Mouse (Mus musculus) neural tube, embryonic 15.5 days (tissue): Measurements from ENCODE around the gene Srgap3. TPM values are rescaled to one million over a fixed set of nuclear protein-coding genes. Genes with fewer than 3 reads are reported as not detected.

Experiments
- ATAC-seq: fragments of 200-750 bp; cut with Nextera tagmentation; 2 replicates; pipeline ENCODE4 v1.8.0; 2017; ENCODE audit warnings: mild to moderate bottlenecking, moderate TSS enrichment, moderate library complexity; ENCODE audit not compliant: low FRiP score
- H3K27ac ChIP-seq: fragments of 300-500 bp; sonication (generic); replicated peaks from 2 replicates; pipeline ENCODE4 v1.5.1; 2015; ENCODE audit warnings: mild to moderate bottlenecking, inconsistent platforms
- H3K27me3 ChIP-seq: fragments of 300-500 bp; sonication (generic); replicated peaks from 2 replicates; pipeline ENCODE4 v1.6.1; 2015; ENCODE audit warnings: inconsistent platforms
- H3K36me3 ChIP-seq: fragments of 300-500 bp; sonication (generic); 2 replicates; pipeline ENCODE4 v1.6.1; 2015; ENCODE audit warnings: inconsistent platforms
- H3K4me1 ChIP-seq: fragments of 300-500 bp; sonication (generic); 2 replicates; pipeline ENCODE4 v1.6.1; 2015; ENCODE audit warnings: inconsistent platforms
- H3K4me2 ChIP-seq: fragments of 300-500 bp; sonication (generic); 2 replicates; pipeline ENCODE4 v1.6.1; 2015; ENCODE audit warnings: inconsistent platforms, mild to moderate bottlenecking, moderate library complexity
- H3K4me3 ChIP-seq: fragments of 300-500 bp; sonication (generic); replicated peaks from 2 replicates; pipeline ENCODE4 v1.5.1; 2015; ENCODE audit warnings: mild to moderate bottlenecking, inconsistent platforms
- H3K9ac ChIP-seq: fragments of 300-500 bp; sonication (generic); replicated peaks from 2 replicates; pipeline ENCODE4 v1.6.1; 2015; ENCODE audit warnings: mild to moderate bottlenecking, inconsistent platforms
- H3K9me3 ChIP-seq: fragments of 300-500 bp; sonication (generic); replicated peaks from 2 replicates; pipeline ENCODE4 v1.6.1; 2016; ENCODE audit warnings: inconsistent platforms
- WGBS: fragments of 180-500 bp; shearing (Covaris S2); methylation state at CpG from one replicate; pipeline ENCODE4 v1.1.7; 2015; ENCODE audit warnings: mixed read lengths; 5-methylcytosine and 5-hydroxymethylcytosine counted together
- polyA plus RNA-seq: library from polyadenylated mRNA; unstranded; fragments of >200 nt; fragmentation: Nextera tagmentation; extraction: Ambion mirVana; gene quantifications from 2 replicates; pipeline ENCODE4 v1.2.1, GENCODE M21; 2015

Gene Srgap3
- polyA plus RNA-seq, 1 experiment from 2014 or later, result 26.3 TPM

GRCm38 (mm10) chr6:112756866-112757265, 190.2 kb downstream of the Srgap3 start:
- 77% methylated on average over 4 of the region's 4 CpGs for WGBS

GRCm38 (mm10) chr6:112754994-112755393, 192.1 kb downstream of the Srgap3 start:
- H3K27ac ChIP-seq, result no peak overlapping the region
- H3K27me3 ChIP-seq, result no peaks in the 10 kb centered on the region
- peaks cover 3% of the 10 kb centered on the region; the same call in 1 of the 2 replicates for H3K4me1 ChIP-seq
- H3K36me3 ChIP-seq, result peaks cover 25% of the 10 kb centered on the region; the same call in 1 of the 2 replicates
- ATAC-seq, result no peak
- no peak overlapping the region for H3K9ac ChIP-seq
- H3K4me2 ChIP-seq, result no peak overlapping the region
- WGBS, result 95% methylated on average over 6 of the region's 6 CpGs
- H3K9me3 ChIP-seq, result no peaks in the 10 kb centered on the region
- H3K4me3 ChIP-seq, result no peak overlapping the region

More at GRCm38 (mm10) chr6:112756866-112757265, 190.2 kb downstream of the Srgap3 start:
- no peaks in the 10 kb centered on the region for H3K9me3 ChIP-seq
- H3K4me1 ChIP-seq, result peaks cover 3% of the 10 kb centered on the region; the same call in 1 of the 2 replicates
- no peaks in the 10 kb centered on the region for H3K27me3 ChIP-seq
- ATAC-seq, result no peak
- 0 out of 2 replicates have a peak overlapping the region, but pooled peaks have one; percentile 2 for H3K27ac ChIP-seq
- no peak overlapping the region for H3K9ac ChIP-seq
- H3K36me3 ChIP-seq, result peaks cover 16% of the 10 kb centered on the region
- no peak overlapping the region for H3K4me3 ChIP-seq
- H3K4me2 ChIP-seq, result no peak overlapping the region

- no peaks in the 10 kb centered on the region for H3K4me1 ChIP-seq
- ATAC-seq, result no peak
- 90% methylated on average over 3 of the region's 3 CpGs for WGBS
- no peak overlapping the region for H3K4me2 ChIP-seq
- no peak overlapping the region for H3K27ac ChIP-seq
- H3K36me3 ChIP-seq, result peaks cover 26% of the 10 kb centered on the region; the same call in 1 of the 2 replicates
- H3K9me3 ChIP-seq, result no peaks in the 10 kb centered on the region
- H3K9ac ChIP-seq, result no peak overlapping the region
- no peak overlapping the region for H3K4me3 ChIP-seq
- no peaks in the 10 kb centered on the region for H3K27me3 ChIP-seq
These were observed 194.5 kb downstream of the Srgap3 start for GRCm38 (mm10) chr6:112752517-112752916.

- H3K36me3 ChIP-seq, result peaks cover 26% of the 10 kb centered on the region; the same call in 1 of the 2 replicates
- no peaks in the 10 kb centered on the region for H3K4me1 ChIP-seq
These were observed 195.1 kb downstream of the Srgap3 start for GRCm38 (mm10) chr6:112752007-112752406.

GRCm38 (mm10) chr6:112742297-112742696, 204.8 kb downstream of the Srgap3 start:
- no peak overlapping the region for H3K4me2 ChIP-seq
- H3K4me1 ChIP-seq, result no peaks in the 10 kb centered on the region
- no peak overlapping the region for H3K27ac ChIP-seq
- H3K9ac ChIP-seq, result no peak overlapping the region
- H3K9me3 ChIP-seq, result no peaks in the 10 kb centered on the region
- peaks cover 79% of the 10 kb centered on the region for H3K36me3 ChIP-seq
- 94% methylated on average over 2 of the region's 2 CpGs for WGBS
- no peaks in the 10 kb centered on the region for H3K27me3 ChIP-seq
- no peak overlapping the region for H3K4me3 ChIP-seq
- ATAC-seq, result no peak

More at GRCm38 (mm10) chr6:112752007-112752406, 195.1 kb downstream of the Srgap3 start:
- Histone ChIP-seq H3K4me2 (no peak overlapping the region), H3K27ac (no peak overlapping the region), H3K9me3 (no peaks in the 10 kb centered on the region), H3K27me3 (no peaks in the 10 kb centered on the region), H3K9ac (no peak overlapping the region), H3K4me3 (no peak overlapping the region)
- ATAC-seq, result no peak
- 83% methylated on average over 5 of the region's 5 CpGs for WGBS

- no peak for ATAC-seq
- H3K9ac ChIP-seq, result no peak overlapping the region
- no peak overlapping the region for H3K27ac ChIP-seq
- H3K27me3 ChIP-seq, result no peaks in the 10 kb centered on the region
- WGBS, result 91% methylated on average over 5 of the region's 5 CpGs
- peaks cover 81% of the 10 kb centered on the region for H3K36me3 ChIP-seq
- H3K9me3 ChIP-seq, result no peaks in the 10 kb centered on the region
- no peaks in the 10 kb centered on the region for H3K4me1 ChIP-seq
- no peak overlapping the region for H3K4me2 ChIP-seq
- H3K4me3 ChIP-seq, result no peak overlapping the region
These were observed 205.3 kb downstream of the Srgap3 start for GRCm38 (mm10) chr6:112741766-112742165.

GRCm38 (mm10) chr6:112739635-112740034, 207.4 kb downstream of the Srgap3 start:
- Histone ChIP-seq H3K27me3 (no peaks in the 10 kb centered on the region), H3K36me3 (peaks cover 80% of the 10 kb centered on the region), H3K9ac (no peak overlapping the region), H3K4me1 (no peaks in the 10 kb centered on the region), H3K9me3 (no peaks in the 10 kb centered on the region), H3K4me3 (no peak overlapping the region), H3K27ac (no peak overlapping the region), H3K4me2 (no peak overlapping the region)
- WGBS, result 93% methylated on average over 3 of the region's 3 CpGs
- no peak for ATAC-seq

GRCm38 (mm10) chr6:112738924-112739323, 208.1 kb downstream of the Srgap3 start:
- WGBS, result 86% methylated on average over 6 of the region's 6 CpGs
- no peak overlapping the region for H3K9ac ChIP-seq

GRCm38 (mm10) chr6:112736471-112736870, 210.6 kb downstream of the Srgap3 start:
- Histone ChIP-seq H3K36me3 (peaks cover 85% of the 10 kb centered on the region), H3K9ac (no peak overlapping the region), H3K27ac (no peak overlapping the region), H3K4me2 (no peak overlapping the region), H3K4me1 (no peaks in the 10 kb centered on the region), H3K9me3 (no peaks in the 10 kb centered on the region), H3K4me3 (no peak overlapping the region), H3K27me3 (no peaks in the 10 kb centered on the region)
- ATAC-seq, result no peak
- 93% methylated on average over 3 of the region's 3 CpGs for WGBS

More at GRCm38 (mm10) chr6:112738924-112739323, 208.1 kb downstream of the Srgap3 start:
- Histone ChIP-seq H3K4me3 (no peak overlapping the region), H3K36me3 (peaks cover 81% of the 10 kb centered on the region), H3K4me2 (no peak overlapping the region), H3K4me1 (no peaks in the 10 kb centered on the region), H3K9me3 (no peaks in the 10 kb centered on the region), H3K27ac (no peak overlapping the region), H3K27me3 (no peaks in the 10 kb centered on the region)
- ATAC-seq, result no peak

GRCm38 (mm10) chr6:112735054-112735453, 212.0 kb downstream of the Srgap3 start:
- Histone ChIP-seq H3K9me3 (no peaks in the 10 kb centered on the region), H3K27ac (no peak overlapping the region), H3K4me2 (no peak overlapping the region), H3K36me3 (peaks cover 84% of the 10 kb centered on the region), H3K27me3 (no peaks in the 10 kb centered on the region), H3K4me1 (no peaks in the 10 kb centered on the region), H3K9ac (no peak overlapping the region), H3K4me3 (no peak overlapping the region)
- 68% methylated on average over 2 of the region's 2 CpGs for WGBS
- ATAC-seq, result no peak

GRCm38 (mm10) chr6:112733942-112734341, 213.1 kb downstream of the Srgap3 start:
- H3K9ac ChIP-seq, result no peak overlapping the region
- H3K4me1 ChIP-seq, result peaks cover 6% of the 10 kb centered on the region
- no peak overlapping the region for H3K4me3 ChIP-seq
- ATAC-seq, result no peak
- H3K4me2 ChIP-seq, result no peak overlapping the region
- peaks cover 84% of the 10 kb centered on the region for H3K36me3 ChIP-seq
- H3K27me3 ChIP-seq, result no peaks in the 10 kb centered on the region
- WGBS, result 78% methylated on average over 5 of the region's 5 CpGs
- no peak overlapping the region for H3K27ac ChIP-seq
- H3K9me3 ChIP-seq, result no peaks in the 10 kb centered on the region

GRCm38 (mm10) chr6:112732434-112732833, 214.6 kb downstream of the Srgap3 start:
- no peak overlapping the region for H3K27ac ChIP-seq
- H3K4me1 ChIP-seq, result peaks cover 11% of the 10 kb centered on the region
- no peaks in the 10 kb centered on the region for H3K27me3 ChIP-seq
- no peak overlapping the region for H3K4me3 ChIP-seq
- no peak overlapping the region for H3K9ac ChIP-seq
- peaks cover 85% of the 10 kb centered on the region for H3K36me3 ChIP-seq
- H3K9me3 ChIP-seq, result no peaks in the 10 kb centered on the region
- no peak overlapping the region for H3K4me2 ChIP-seq
- WGBS, result 100% methylated on average over 3 of the region's 3 CpGs
- ATAC-seq, result no peak
